Mouse (Mus musculus) heart, postnatal 0 days (tissue): ENCODE data around the gene Cacna1e. TPM values are rescaled to one million over a fixed set of nuclear protein-coding genes. Genes with fewer than 3 reads are reported as not detected.

ENCODE experiments used
- ATAC-seq: fragments of 200-750 bp; cut with Nextera tagmentation; 2 replicates; pipeline ENCODE4 v1.8.0; 2017; ENCODE audit warnings: low read depth, moderate number of reproducible peaks, moderate library complexity; ENCODE audit not compliant: insufficient read depth
- DNase-seq: peaks from one replicate; pipeline ENCODE4 v3.0.0-alpha.2; 2016; ENCODE audit warnings: low spot score
- H3K27ac ChIP-seq: fragments of 300-500 bp; sonication (generic); 2 replicates; pipeline ENCODE4 v1.5.1; 2014; ENCODE audit warnings: low read depth, mild to moderate bottlenecking
- H3K27me3 ChIP-seq: fragments of 300-500 bp; sonication (generic); 2 replicates; pipeline ENCODE4 v1.6.1; 2014; ENCODE audit warnings: low read length, mixed read lengths; ENCODE audit not compliant: control insufficient read depth, insufficient read depth
- H3K36me3 ChIP-seq: fragments of 300-500 bp; sonication (generic); replicated peaks from 2 replicates; pipeline ENCODE4 v1.6.1; 2014; ENCODE audit warnings: low read length, mixed read lengths; ENCODE audit not compliant: control insufficient read depth, insufficient read depth
- H3K4me1 ChIP-seq: fragments of 300-500 bp; sonication (generic); 2 replicates; pipeline ENCODE4 v1.6.1; 2014; ENCODE audit warnings: antibody characterized with exemption; ENCODE audit not compliant: control insufficient read depth, insufficient read depth
- H3K4me2 ChIP-seq: fragments of 300-500 bp; sonication (generic); 2 replicates; pipeline ENCODE4 v1.6.1; 2014; ENCODE audit warnings: low read depth, mild to moderate bottlenecking, low read length, moderate library complexity
- H3K4me3 ChIP-seq: fragments of 300-500 bp; sonication (generic); 2 replicates; pipeline ENCODE4 v1.5.1; 2014; ENCODE audit warnings: low read depth, low read length
- H3K9ac ChIP-seq: fragments of 300-500 bp; sonication (generic); replicated peaks from 2 replicates; pipeline ENCODE4 v1.6.1; 2014; ENCODE audit warnings: low read depth, low read length, mixed read lengths
- H3K9me3 ChIP-seq: fragments of 300-500 bp; sonication (generic); replicated peaks from 2 replicates; pipeline ENCODE4 v1.6.1; 2016; ENCODE audit warnings: low read length; ENCODE audit not compliant: control insufficient read depth
- CTCF ChIP-seq: IDR thresholded peaks from 2 replicates; pipeline ENCODE4 v1.5.1; 2016; ENCODE audit warnings: antibody characterized with exemption, control low read depth, low read depth
- EP300 ChIP-seq: IDR thresholded peaks from 2 replicates; pipeline ENCODE4 v1.6.1; 2016; ENCODE audit warnings: antibody characterized with exemption, low read depth
- WGBS: fragments of 180-500 bp; shearing (Covaris S2); extraction: QIAGEN DNeasy Blood & Tissue Kit; methylation state at CpG from one replicate; pipeline ENCODE4 v1.1.7; 2014; 5-methylcytosine and 5-hydroxymethylcytosine counted together
- polyA plus RNA-seq: library from polyadenylated mRNA; unstranded; fragments of >200 nt; fragmentation: Nextera tagmentation; extraction: Ambion mirVana; gene quantifications from 2 replicates; pipeline ENCODE4 v1.2.1, GENCODE M21; 2015
- total RNA-seq: library from RNA; depleted of rRNA; stranded (reverse); fragments of >200 nt; gene quantifications from 2 replicates; pipeline ENCODE4 v1.2.3, GENCODE M21; 2014; ENCODE audit warnings: low replicate concordance

The Cacna1e gene
- total and polyA plus RNA-seq, 2 experiments from 2014 or later, result 0.04 to 0.08 TPM

- no peaks in the 10 kb centered on the region for H3K9me3 ChIP-seq
- H3K4me2 ChIP-seq, result no peak overlapping the region
- no peak overlapping the region for H3K4me3 ChIP-seq
- no peak overlapping the region for H3K27ac ChIP-seq
- H3K27me3 ChIP-seq, result no peaks in the 10 kb centered on the region
- DNase-seq (no peak), ATAC-seq (no peak)
- WGBS, result 51% methylated on average over 3 of the region's 3 CpGs
- H3K4me1 ChIP-seq, result no peaks in the 10 kb centered on the region
- H3K36me3 ChIP-seq, result no peaks in the 10 kb centered on the region
- H3K9ac ChIP-seq, result no peak overlapping the region
- TF ChIP-seq EP300, result no peak
- TF ChIP-seq CTCF, result no peak
Observed at GRCm38 (mm10) chr1:154823098-154823497, 61.2 kb downstream of the Cacna1e start.

- no peak for ATAC-seq
- no peaks in the 10 kb centered on the region for H3K9me3 ChIP-seq
Observed at GRCm38 (mm10) chr1:154820422-154820821, 63.9 kb downstream of the Cacna1e start.

DNA sequence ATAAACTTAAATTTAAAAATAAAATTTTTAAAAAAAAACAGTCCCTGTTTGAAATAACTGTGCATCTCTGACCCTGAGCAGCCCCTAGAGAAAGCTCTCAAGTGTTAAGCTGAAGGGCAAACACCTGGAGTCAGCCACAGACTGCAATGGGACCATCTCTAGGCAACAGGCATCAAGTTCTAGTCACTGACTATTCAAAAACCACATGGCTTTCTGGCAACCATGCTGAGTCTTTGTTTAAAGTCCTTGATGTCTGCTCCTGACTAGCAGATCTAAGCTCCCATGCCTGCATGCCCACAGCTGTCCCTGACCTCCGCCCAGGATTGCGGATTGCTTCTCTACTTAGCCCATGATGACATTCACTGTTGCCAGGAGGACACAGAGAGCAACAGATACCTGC is 64.3 kb downstream of the Cacna1e start:
- Histone ChIP-seq H3K4me1 (no peaks in the 10 kb centered on the region), H3K4me2 (no peak overlapping the region), H3K27me3 (no peaks in the 10 kb centered on the region), H3K36me3 (no peaks in the 10 kb centered on the region), H3K9me3 (no peaks in the 10 kb centered on the region), H3K9ac (no peak overlapping the region), H3K4me3 (no peak overlapping the region), H3K27ac (no peak overlapping the region)
- no peak for TF ChIP-seq CTCF
- TF ChIP-seq EP300, result no peak
- ATAC-seq, result no peak
- whole genome bisulfite sequencing, result 81% methylated on average over 2 of the region's 2 CpGs
- no peak for DNase-seq

More at GRCm38 (mm10) chr1:154820422-154820821, 63.9 kb downstream of the Cacna1e start:
- 83% methylated on average over 7 of the region's 7 CpGs for WGBS
- H3K4me1 ChIP-seq, result no peaks in the 10 kb centered on the region
- no peak for DNase-seq
- H3K27ac ChIP-seq, result no peak overlapping the region
- H3K9ac ChIP-seq, result no peak overlapping the region
- no peak overlapping the region for H3K4me3 ChIP-seq
- H3K27me3 ChIP-seq, result no peaks in the 10 kb centered on the region
- H3K36me3 ChIP-seq, result no peaks in the 10 kb centered on the region
- no peak for TF ChIP-seq EP300
- no peak overlapping the region for H3K4me2 ChIP-seq

DNA sequence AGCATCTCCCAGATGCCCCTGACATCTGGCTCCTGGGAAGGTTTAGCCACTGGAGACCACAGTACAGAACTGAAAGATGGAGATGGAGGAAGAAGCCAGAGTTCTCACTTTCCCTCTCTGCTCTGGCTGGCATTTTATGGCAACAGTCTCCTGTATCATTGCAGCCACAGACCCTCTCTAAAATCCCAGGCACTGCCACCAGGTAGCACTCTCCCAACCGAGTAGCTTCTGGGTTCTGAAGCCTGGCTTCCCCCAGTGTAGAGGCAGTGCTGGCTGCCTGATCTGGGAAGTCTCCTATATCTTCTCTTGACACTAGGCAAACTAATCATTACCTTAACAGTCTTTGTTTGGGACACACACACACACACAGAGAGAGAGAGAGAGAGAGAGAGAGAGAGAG is 65.6 kb downstream of the Cacna1e start:
- Histone ChIP-seq H3K36me3 (no peaks in the 10 kb centered on the region), H3K27me3 (no peaks in the 10 kb centered on the region), H3K9ac (no peak overlapping the region), H3K27ac (no peak overlapping the region), H3K4me1 (no peaks in the 10 kb centered on the region), H3K9me3 (no peaks in the 10 kb centered on the region), H3K4me3 (no peak overlapping the region), H3K4me2 (no peak overlapping the region)
- TF ChIP-seq EP300, result no peak
- no peak for TF ChIP-seq CTCF
- ATAC-seq (no peak), DNase-seq (no peak)
- WGBS, result 18% methylated on average over 1 of the region's 1 CpGs

GRCm38 (mm10) chr1:154816836-154817235 is 67.5 kb downstream of the Cacna1e start:
- DNase-seq, result no peak
- Histone ChIP-seq H3K9me3 (no peaks in the 10 kb centered on the region), H3K27ac (no peak overlapping the region), H3K9ac (no peak overlapping the region), H3K4me2 (no peak overlapping the region), H3K36me3 (no peaks in the 10 kb centered on the region), H3K4me1 (no peaks in the 10 kb centered on the region), H3K27me3 (no peaks in the 10 kb centered on the region), H3K4me3 (no peak overlapping the region)
- 72% methylated on average over 6 of the region's 6 CpGs for WGBS
- no peak for TF ChIP-seq EP300
- no peak for TF ChIP-seq CTCF
- no peak for ATAC-seq

- no peak overlapping the region for H3K4me3 ChIP-seq
- no peak overlapping the region for H3K4me2 ChIP-seq
- H3K27me3 ChIP-seq, result no peaks in the 10 kb centered on the region
- 76% methylated on average over 3 of the region's 3 CpGs for WGBS
- no peak for DNase-seq
- H3K9ac ChIP-seq, result no peak overlapping the region
- H3K4me1 ChIP-seq, result no peaks in the 10 kb centered on the region
- no peaks in the 10 kb centered on the region for H3K9me3 ChIP-seq
- no peak overlapping the region for H3K27ac ChIP-seq
- no peak for ATAC-seq
- H3K36me3 ChIP-seq, result no peaks in the 10 kb centered on the region
- TF ChIP-seq CTCF (no peak), EP300 (no peak)
Observed at GRCm38 (mm10) chr1:154816267-154816666, 68.0 kb downstream of the Cacna1e start.
